Mouse (Mus musculus) gastrocnemius, postnatal 14 days (tissue): ENCODE measurements around the gene Ccdc153. TPM values are rescaled to one million over a fixed set of nuclear protein-coding genes. Genes with fewer than 3 reads are reported as not detected.

Experiments used
- DNase-seq: peaks from one replicate; pipeline ENCODE4 v3.0.0; 2021; ENCODE audit warnings: mixed read lengths
- intact Hi-C: fragments of 180-260 bp; cut with DNase I; formaldehyde crosslinking; loops from one replicate; pipeline ENCODE4 v1.15.1; 2025; ENCODE audit warnings: low total_unique reads
- long read RNA-seq, 2 experiments: library from polyadenylated mRNA; stranded (forward); transcript quantifications; one replicate each; pipeline ENCODE4 v2.0.0; 2021
- total RNA-seq, 2 experiments: library from RNA; stranded (reverse); gene quantifications; 2 replicates each; pipeline ENCODE4 v1.2.3; 2021

Gene Ccdc153
- total RNA-seq = not detected
- long read RNA-seq, experiment 1 = 0 reads
- long read RNA-seq, experiment 2 = 0 reads

DNA sequence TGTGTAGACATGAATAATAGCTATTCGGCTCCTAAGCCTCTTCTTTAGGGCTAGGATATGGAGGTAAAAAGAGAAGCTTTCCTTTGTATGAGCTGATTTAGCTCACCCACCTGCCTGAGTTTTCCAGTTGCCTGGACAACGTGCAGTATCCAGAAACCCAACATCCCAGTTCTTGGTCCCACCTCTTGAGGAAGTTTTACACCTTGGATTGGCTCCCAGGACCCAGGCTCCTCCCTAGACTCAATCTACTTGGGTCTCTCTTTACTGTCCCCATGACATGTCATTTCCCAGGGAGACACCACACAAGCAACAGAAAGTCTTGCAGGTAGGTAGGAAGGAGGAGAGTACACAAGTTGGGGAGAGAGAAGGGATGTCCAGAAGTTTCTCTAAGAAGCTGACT, at the start of gene Ccdc153:
Gene Ccdc153, plus strand, starts transcription at position 278 of the 400 bp plus-strand sequence.
- intact Hi-C loops = no loop called here
- DNase-seq = no peak

- intact Hi-C loops = no loop called here
Measured at GRCm38 (mm10) chr9:44191166-44191565, 49.3 kb upstream of the Ccdc153 start.

GRCm38 (mm10) chr9:44192312-44192711, 48.2 kb upstream of the Ccdc153 start:
- intact Hi-C loops = no loop called here
- no peak for DNase-seq

More at GRCm38 (mm10) chr9:44191166-44191565, 49.3 kb upstream of the Ccdc153 start:
- no peak for DNase-seq

DNA sequence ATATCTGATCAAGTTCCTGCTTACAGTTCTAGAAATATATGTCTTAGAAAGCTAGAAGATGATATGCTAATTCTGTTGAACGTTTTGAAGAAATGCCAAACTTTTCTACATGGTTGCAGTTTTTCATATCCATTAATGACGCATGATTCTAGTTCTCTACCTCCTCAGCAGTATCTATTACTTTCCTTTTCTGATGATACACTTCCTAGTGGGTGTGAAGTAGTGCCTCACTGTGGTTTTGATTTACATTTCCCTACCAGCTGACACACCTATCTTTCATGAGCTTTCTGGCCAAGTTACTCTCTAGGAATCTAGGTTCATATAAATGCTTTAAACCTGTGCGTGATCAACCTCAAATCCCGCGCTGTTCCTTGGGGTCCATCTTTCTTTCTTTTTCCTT, 47.7 kb upstream of the Ccdc153 start:
- DNase-seq = no peak
- intact Hi-C loops = no loop called here

DNA sequence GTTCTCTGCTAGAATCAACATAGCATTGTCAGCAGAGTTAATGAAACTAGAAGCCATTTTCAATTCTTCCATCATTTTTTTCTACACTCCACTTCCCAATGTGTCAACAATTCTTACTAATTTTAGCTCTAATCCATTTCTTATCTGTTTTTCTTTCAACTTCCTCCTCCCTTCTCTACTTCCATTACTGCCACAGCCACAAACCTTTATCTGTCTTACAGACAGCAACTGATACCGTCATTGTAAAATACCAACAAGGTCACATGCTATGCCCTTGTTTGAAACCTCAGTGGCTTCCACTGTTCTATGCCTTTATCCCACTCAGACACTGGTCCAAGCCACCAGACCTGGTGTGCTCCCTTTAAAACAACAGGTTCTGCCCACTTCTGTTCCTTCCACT, 46.5 kb upstream of the Ccdc153 start:
- no peak for DNase-seq
- intact Hi-C loops = no loop called here

- intact Hi-C loops = no loop called here
- no peak for DNase-seq
Measured at GRCm38 (mm10) chr9:44196354-44196753, 44.1 kb upstream of the Ccdc153 start.

GRCm38 (mm10) chr9:44199166-44199565, 41.3 kb upstream of the Ccdc153 start:
- intact Hi-C loops = no loop called here
- DNase-seq = no peak

DNA sequence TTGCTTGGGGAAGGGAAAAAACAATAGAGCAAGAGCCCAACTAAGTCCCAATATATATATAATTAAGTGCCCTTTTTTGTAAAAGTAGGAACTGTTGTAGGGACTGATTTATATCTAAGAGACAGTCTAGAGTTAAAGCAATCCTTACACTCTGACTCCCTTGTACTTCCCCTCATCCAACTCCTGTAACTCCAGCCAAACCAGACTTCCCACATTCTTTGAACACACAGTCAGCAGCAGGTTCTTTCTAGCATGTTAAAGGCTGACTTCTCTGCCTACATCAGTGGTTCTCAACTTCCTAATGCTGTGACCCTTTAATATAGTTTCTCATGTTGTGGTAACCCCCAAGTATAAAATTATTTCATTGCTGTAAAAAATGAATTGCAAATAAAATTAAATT, 40.9 kb upstream of the Ccdc153 start:
- intact Hi-C loops = no loop called here
- DNase-seq = no peak

- no peak for DNase-seq
- intact Hi-C loops = no loop called here
Measured at GRCm38 (mm10) chr9:44200458-44200857, 40.0 kb upstream of the Ccdc153 start.

DNA sequence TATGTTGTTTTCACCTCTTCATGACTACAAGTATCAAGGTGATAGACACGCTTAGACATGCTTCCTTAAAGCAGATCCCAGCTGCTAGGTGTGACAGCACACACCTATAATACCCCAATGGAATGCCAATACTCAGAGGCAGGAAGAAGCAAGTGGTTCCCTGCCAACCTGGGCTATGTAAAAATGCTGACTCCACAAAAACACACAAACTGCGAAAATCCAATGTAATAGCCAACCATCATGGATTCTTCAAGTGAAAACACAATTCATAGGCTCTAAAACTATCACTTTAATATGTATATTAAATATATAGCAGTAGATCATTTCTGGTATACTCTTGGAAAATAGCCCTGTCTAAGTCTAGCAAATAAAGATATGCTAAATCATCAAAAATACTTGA, 32.6 kb upstream of the Ccdc153 start:
- intact Hi-C loops = no loop called here
- DNase-seq = no peak

DNA sequence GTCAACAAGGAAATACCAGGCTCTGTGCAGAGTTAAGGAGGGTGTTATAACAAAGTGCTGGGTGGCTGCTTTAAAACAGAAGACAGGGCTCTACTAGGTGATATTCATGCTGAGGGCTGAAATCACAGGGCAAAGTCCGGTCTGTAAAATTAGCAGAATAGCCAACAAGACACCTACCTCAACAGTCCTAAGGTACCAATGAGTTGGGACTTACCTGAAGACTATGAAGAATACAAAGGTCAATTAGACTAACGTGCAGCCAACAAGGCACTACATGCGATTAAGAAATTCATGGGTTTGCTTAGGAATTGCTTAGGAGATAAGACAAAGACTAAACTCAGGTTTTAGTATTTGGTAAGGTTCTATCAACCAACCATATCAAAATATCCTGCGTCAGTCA, 31.1 kb upstream of the Ccdc153 start:
- intact Hi-C loops = no loop called here
- no peak for DNase-seq

- no peak for DNase-seq
- intact Hi-C loops = no loop called here
Measured at GRCm38 (mm10) chr9:44212406-44212805, 28.1 kb upstream of the Ccdc153 start.

DNA sequence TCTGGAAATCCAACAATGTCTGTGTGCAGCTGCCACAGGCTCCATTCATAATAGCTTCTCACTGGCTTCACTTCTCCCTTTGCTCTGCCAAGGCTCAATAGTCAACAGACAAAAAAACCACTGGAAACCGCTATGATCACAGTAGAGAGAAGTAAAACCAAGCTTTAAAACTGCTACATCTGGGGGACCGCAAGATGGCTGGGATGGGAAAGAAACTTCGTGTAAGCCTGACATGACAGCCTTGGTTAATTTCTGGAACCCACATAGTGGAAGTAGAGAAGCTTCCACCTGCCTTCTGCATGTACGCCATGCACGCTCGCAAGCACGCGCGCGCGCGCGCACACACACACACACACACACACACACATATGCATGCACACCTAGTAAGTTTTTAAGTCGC, 26.9 kb upstream of the Ccdc153 start:
- no peak for DNase-seq
- intact Hi-C loops = no loop called here

DNA sequence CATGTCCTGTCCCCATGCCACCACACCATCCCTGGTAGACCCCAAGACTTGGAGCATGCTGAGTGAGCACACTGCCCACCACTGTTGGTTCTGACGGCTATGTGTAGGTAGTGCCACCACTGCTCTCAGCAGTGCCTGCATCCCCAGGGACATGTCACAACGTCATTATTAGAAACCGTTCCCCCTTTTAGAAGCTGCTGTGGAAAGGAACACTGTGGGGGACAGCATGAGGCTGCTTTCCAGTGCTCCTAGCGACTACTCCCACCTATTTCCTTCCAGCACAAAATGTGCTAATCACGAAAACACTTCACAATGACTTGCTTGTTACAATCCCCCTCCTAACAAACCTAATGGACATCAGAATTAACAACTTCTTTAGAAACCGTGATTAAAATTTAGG, 14.5 kb upstream of the Ccdc153 start:
- intact Hi-C loops = no loop called here

DNA sequence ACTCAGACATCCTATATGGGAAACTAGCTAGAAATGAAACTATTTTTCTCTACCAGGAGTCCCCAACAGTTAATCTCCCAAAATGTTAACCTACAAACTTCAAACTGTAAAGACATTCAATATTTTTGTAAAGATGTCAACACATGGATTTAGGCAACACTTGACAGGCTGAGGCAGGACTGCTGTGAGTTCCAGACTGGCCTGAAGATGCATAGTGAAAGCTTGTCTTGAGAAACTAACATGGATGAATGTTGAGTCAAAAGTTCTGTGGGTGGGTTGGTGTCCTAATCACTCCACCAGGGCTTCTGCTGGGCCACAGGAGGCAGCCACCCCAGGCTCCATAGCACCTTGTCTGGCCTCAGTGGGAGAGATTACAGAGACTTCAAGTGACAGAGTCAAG, 8.9 kb upstream of the Ccdc153 start:
- intact Hi-C loops = loop anchor here (10.0 kb wide), 1 partner anchor 97 kb away; the partner anchor contains the start of gene Mcam
- DNase-seq = no peak

More for the DNA sequence above, 14.5 kb upstream of the Ccdc153 start:
- no peak for DNase-seq

DNA sequence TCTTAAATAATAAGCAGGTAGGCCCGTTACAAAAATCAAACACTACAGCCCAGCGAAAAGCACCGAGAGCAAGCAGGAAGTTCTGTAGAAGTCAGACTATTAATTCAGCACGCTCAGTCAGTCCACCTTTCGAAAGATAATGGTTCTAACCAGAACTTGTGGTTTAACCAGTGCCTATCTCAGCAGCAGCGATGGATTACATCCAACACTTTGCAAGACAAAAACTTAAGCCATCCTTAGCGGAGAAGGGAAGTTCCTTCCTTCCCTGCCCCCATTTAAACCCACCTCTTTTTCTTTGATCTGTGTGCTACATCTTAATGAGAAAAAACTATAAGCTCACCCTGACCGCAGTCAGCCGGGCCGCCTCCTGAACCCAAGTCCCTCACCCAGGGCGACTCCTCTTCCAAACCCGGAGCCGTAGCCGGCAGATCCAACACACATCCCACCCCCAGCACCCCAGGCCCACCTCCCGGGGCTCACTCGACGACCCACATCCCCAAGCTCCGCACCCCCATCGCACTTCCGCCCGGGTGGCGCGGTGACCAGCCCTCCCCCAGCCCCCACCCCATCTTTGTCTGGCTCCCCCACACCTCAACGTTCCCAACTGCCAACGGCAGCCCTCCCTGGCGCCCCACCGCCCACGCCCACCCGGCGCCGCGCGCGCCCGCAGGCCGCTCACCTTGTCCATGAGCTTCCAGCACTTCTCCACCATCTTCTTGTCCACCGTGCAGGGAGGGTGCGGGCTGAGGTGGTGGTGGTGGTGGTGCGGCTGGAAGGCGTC, 7.3 kb upstream of the Ccdc153 start:
- no peak for DNase-seq
- intact Hi-C loops = loop anchor here (10.0 kb wide), 1 partner anchor 98 kb away; the partner anchor contains the start of gene Mcam

DNA sequence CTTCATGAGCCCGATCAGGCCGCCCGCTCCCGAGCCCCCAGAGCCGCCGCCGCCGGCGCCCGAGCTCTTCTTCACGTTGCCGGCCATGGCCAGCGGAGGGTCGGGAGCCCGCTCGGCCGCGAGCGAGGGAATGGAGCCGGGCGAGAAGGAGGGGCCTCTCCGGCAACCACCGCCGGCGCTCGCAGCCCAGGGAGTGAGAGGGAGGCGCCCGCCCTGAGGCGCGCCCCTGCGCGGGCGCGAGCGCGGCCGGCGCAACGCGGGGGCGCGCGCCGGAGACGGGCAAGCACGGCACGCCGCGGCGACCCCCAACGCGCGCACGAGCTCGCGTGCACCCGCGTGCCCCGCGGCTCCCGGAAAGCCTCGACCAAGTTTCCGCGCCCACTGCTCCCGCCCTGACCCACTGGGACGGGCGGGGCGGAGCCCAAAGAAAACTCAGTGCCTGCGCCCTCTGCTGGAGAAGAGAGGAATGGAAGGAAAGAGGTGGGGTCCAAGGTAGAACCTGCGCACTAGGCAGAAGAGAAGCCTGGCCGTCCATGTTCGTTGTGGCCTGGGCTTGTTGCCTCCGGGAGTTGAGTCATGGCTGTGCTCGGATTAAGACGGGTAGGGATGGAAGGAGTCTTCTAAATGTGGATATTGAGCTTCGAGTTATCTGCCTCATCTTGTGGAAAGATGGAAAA, 6.5 kb upstream of the Ccdc153 start, which contains the start of gene Cbl:
Gene Cbl, minus strand, starts transcription at position 248 of the 677 bp plus-strand sequence.
- intact Hi-C loops = loop anchor here (10.0 kb wide), 1 partner anchor 99 kb away; the partner anchor contains the start of gene Mcam
- peak; percentile 98 for DNase-seq

GRCm38 (mm10) chr9:44234479-44235427, 5.7 kb upstream of the Ccdc153 start:
- intact Hi-C loops = loop anchor here (10.0 kb wide), 1 partner anchor 100 kb away; the partner anchor contains the start of gene Mcam
- DNase-seq = peak; percentile 53

GRCm38 (mm10) chr9:44236601-44237000, 3.9 kb upstream of the Ccdc153 start:
- no peak for DNase-seq
- intact Hi-C loops = loop anchor here (10.0 kb wide), 1 partner anchor 102 kb away; the partner anchor contains the start of gene Mcam
